Mouse (Mus musculus) hindbrain, embryonic 16.5 days (tissue): ENCODE measurements around the gene Dynll2. TPM values are rescaled to one million over a fixed set of nuclear protein-coding genes. Genes with fewer than 3 reads are reported as not detected.

Experiments
- ATAC-seq: fragments of 200-750 bp; cut with Nextera tagmentation; 2 replicates; pipeline ENCODE4 v1.8.0; 2017; ENCODE audit warnings: moderate TSS enrichment, moderate library complexity
- H3K27ac ChIP-seq: fragments of 300-500 bp; sonication (generic); 2 replicates; pipeline ENCODE4 v1.5.1; 2014; ENCODE audit warnings: low read depth, mild to moderate bottlenecking, control low read depth, low read length, moderate library complexity
- H3K27me3 ChIP-seq: fragments of 300-500 bp; sonication (generic); replicated peaks from 2 replicates; pipeline ENCODE4 v1.6.1; 2014; ENCODE audit warnings: low read length; ENCODE audit not compliant: control insufficient read depth, insufficient read depth
- H3K36me3 ChIP-seq: fragments of 300-500 bp; sonication (generic); 2 replicates; pipeline ENCODE4 v1.6.1; 2014; ENCODE audit warnings: mild to moderate bottlenecking, low read length, moderate library complexity, mixed read lengths; ENCODE audit not compliant: control insufficient read depth, insufficient read depth
- H3K4me1 ChIP-seq: fragments of 300-500 bp; sonication (generic); 2 replicates; pipeline ENCODE4 v1.6.1; 2014; ENCODE audit warnings: low read depth, low read length; ENCODE audit not compliant: control insufficient read depth, insufficient read depth
- H3K4me2 ChIP-seq: fragments of 300-500 bp; sonication (generic); 2 replicates; pipeline ENCODE4 v1.6.1; 2014; ENCODE audit warnings: mild to moderate bottlenecking, low read length, control low read depth, moderate library complexity
- H3K4me3 ChIP-seq: fragments of 300-500 bp; sonication (generic); 2 replicates; pipeline ENCODE4 v1.5.1; 2014; ENCODE audit warnings: mild to moderate bottlenecking, low read length, control low read depth, moderate library complexity
- H3K9ac ChIP-seq: fragments of 300-500 bp; sonication (generic); 2 replicates; pipeline ENCODE4 v1.6.1; 2014; ENCODE audit warnings: low read depth, mild to moderate bottlenecking, control low read depth, low read length, moderate library complexity
- H3K9me3 ChIP-seq: fragments of 300-500 bp; sonication (generic); 2 replicates; pipeline ENCODE4 v1.6.1; 2014; ENCODE audit warnings: mild to moderate bottlenecking, low read length, moderate library complexity; ENCODE audit not compliant: control insufficient read depth
- WGBS: fragments of 180-500 bp; shearing (Covaris S2); extraction: QIAGEN DNeasy Blood & Tissue Kit; methylation state at CpG from one replicate; pipeline ENCODE4 v1.1.7; 2014; 5-methylcytosine and 5-hydroxymethylcytosine counted together
- polyA plus RNA-seq: library from polyadenylated mRNA; unstranded; fragments of >200 nt; fragmentation: Nextera tagmentation; extraction: Ambion mirVana; gene quantifications from 2 replicates; pipeline ENCODE4 v1.2.1, GENCODE M21; 2015

The Dynll2 gene
- polyA plus RNA-seq, 1 experiment from 2014 or later = 54.5 TPM

GRCm38 (mm10) chr11:88015795-88016194 lies 28.5 kb upstream of the Dynll2 start:
- Histone ChIP-seq H3K4me2 (no peak overlapping the region), H3K9ac (no peak overlapping the region), H3K36me3 (no peaks in the 10 kb centered on the region), H3K4me3 (no peak overlapping the region), H3K27me3 (no peaks in the 10 kb centered on the region), H3K4me1 (no peaks in the 10 kb centered on the region), H3K27ac (no peak overlapping the region), H3K9me3 (no peaks in the 10 kb centered on the region)
- no peak for ATAC-seq
- WGBS = 79% methylated on average over 6 of the region's 6 CpGs

DNA sequence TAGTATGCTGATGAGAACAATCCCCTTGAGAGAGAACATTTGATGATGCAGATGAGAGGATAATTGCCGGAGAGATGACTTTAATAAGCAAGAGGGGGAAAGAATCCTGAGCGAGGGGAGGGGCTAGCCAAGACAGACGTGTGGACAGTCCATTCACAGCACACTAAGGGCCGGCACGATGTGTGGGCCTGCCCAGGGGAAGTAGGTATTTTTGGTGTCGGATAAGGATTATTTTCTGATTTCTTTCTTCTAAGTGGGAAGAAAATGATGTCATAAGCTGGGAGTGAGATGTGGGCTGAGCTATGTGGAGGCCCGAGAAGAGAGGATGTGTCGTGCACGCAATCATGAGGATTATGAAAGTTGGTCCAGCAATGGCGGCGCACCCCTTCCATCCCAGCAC lies 27.8 kb upstream of the Dynll2 start:
- no peak overlapping the region for H3K4me2 ChIP-seq
- H3K9me3 ChIP-seq = no peaks in the 10 kb centered on the region
- WGBS = 72% methylated on average over 11 of the region's 11 CpGs
- peaks cover under 1% of the 10 kb centered on the region for H3K4me1 ChIP-seq
- peak; percentile 45; the same call in 1 of the 2 replicates for ATAC-seq
- no peaks in the 10 kb centered on the region for H3K27me3 ChIP-seq
- H3K27ac ChIP-seq = no peak overlapping the region
- no peak overlapping the region for H3K9ac ChIP-seq
- no peak overlapping the region for H3K4me3 ChIP-seq
- H3K36me3 ChIP-seq = no peaks in the 10 kb centered on the region

DNA sequence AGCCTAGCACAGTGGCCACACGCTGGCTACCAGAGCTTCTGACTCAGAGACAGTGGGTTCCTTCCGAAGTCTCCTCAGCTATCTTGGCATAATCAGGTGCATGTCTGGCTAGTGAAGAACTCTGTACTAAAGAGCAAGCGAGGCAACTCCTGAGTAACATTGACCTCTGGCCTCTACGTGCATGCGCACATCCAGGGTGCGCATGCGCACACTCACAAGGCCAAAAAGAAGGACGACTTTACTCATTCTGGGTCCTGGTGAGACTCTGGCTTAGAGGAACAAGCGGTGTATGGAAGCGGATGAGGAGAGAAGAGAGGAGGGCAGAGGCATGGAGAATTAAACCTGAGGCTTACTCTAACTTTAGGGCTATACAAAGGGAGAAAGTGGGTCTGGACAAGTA lies 26.3 kb upstream of the Dynll2 start:
- 91% methylated on average over 10 of the region's 10 CpGs for WGBS

GRCm38 (mm10) chr11:88012621-88013244 lies 25.4 kb upstream of the Dynll2 start:
- no peak overlapping the region for H3K4me3 ChIP-seq
- peaks cover 10% of the 10 kb centered on the region for H3K4me1 ChIP-seq
- no peaks in the 10 kb centered on the region for H3K9me3 ChIP-seq
- no peak for ATAC-seq
- no peaks in the 10 kb centered on the region for H3K36me3 ChIP-seq
- 94% methylated on average over 11 of the region's 11 CpGs for WGBS
- no peak overlapping the region for H3K9ac ChIP-seq
- H3K27ac ChIP-seq = no peak overlapping the region
- H3K4me2 ChIP-seq = no peak overlapping the region
- no peaks in the 10 kb centered on the region for H3K27me3 ChIP-seq

More for the DNA sequence above, 26.3 kb upstream of the Dynll2 start:
- Histone ChIP-seq H3K9me3 (no peaks in the 10 kb centered on the region), H3K9ac (no peak overlapping the region), H3K4me2 (no peak overlapping the region), H3K36me3 (no peaks in the 10 kb centered on the region), H3K4me3 (no peak overlapping the region), H3K27ac (no peak overlapping the region), H3K4me1 (peaks cover 10% of the 10 kb centered on the region), H3K27me3 (no peaks in the 10 kb centered on the region)
- no peak for ATAC-seq

- Histone ChIP-seq H3K27ac (no peak overlapping the region), H3K36me3 (no peaks in the 10 kb centered on the region), H3K4me1 (peaks cover 10% of the 10 kb centered on the region), H3K27me3 (no peaks in the 10 kb centered on the region), H3K9ac (no peak overlapping the region), H3K4me2 (no peak overlapping the region), H3K4me3 (no peak overlapping the region), H3K9me3 (no peaks in the 10 kb centered on the region)
- 91% methylated on average over 7 of the region's 7 CpGs for WGBS
- no peak for ATAC-seq
These were observed 24.6 kb upstream of the Dynll2 start for GRCm38 (mm10) chr11:88011914-88012419.

GRCm38 (mm10) chr11:88011208-88011913 lies 24.0 kb upstream of the Dynll2 start:
- no peak for ATAC-seq
- Histone ChIP-seq H3K4me2 (no peak overlapping the region), H3K27me3 (no peaks in the 10 kb centered on the region), H3K27ac (no peak overlapping the region), H3K4me3 (no peak overlapping the region), H3K9ac (no peak overlapping the region), H3K4me1 (peaks cover 10% of the 10 kb centered on the region), H3K36me3 (no peaks in the 10 kb centered on the region), H3K9me3 (no peaks in the 10 kb centered on the region)
- 70% methylated on average over 11 of the region's 11 CpGs for WGBS

- no peaks in the 10 kb centered on the region for H3K9me3 ChIP-seq
- WGBS = 16% methylated on average over 16 of the region's 16 CpGs
- peak; percentile 80 for ATAC-seq
- no peaks in the 10 kb centered on the region for H3K27me3 ChIP-seq
- H3K4me1 ChIP-seq = peaks cover 10% of the 10 kb centered on the region
- peak overlapping the region; percentile 52 for H3K9ac ChIP-seq
- H3K4me3 ChIP-seq = peak overlapping the region; percentile 20; the same call in 1 of the 2 replicates
- H3K4me2 ChIP-seq = peak overlapping the region; percentile 52
- H3K36me3 ChIP-seq = no peaks in the 10 kb centered on the region
- peak overlapping the region; percentile 68 for H3K27ac ChIP-seq
These were observed 22.3 kb upstream of the Dynll2 start for GRCm38 (mm10) chr11:88009542-88010190.

DNA sequence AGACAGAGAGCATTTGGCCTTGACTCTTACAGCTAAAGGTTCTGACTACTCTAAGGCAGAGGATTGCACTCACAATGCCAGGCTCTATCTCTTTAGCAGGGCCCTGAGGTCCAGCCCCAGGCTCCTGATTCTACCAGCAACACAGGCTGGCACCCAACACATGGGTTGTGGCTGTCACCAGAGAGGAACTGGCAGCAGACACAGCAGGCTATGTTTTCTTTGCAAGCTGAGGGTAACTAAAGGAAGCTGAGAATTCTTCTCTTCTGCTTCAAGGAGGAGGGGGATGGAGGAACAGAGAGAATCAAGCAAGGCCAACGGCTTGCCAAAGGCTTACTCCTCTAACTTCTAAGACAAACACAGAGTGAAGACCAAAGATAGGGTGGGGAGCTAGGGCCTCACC lies 21.3 kb upstream of the Dynll2 start:
- peaks cover 10% of the 10 kb centered on the region for H3K4me1 ChIP-seq
- no peaks in the 10 kb centered on the region for H3K9me3 ChIP-seq
- H3K27ac ChIP-seq = no peak overlapping the region
- ATAC-seq = no peak
- WGBS = 83% methylated on average over 1 of the region's 1 CpGs
- no peaks in the 10 kb centered on the region for H3K27me3 ChIP-seq
- H3K36me3 ChIP-seq = no peaks in the 10 kb centered on the region
- H3K9ac ChIP-seq = no peak overlapping the region
- H3K4me3 ChIP-seq = no peak overlapping the region
- no peak overlapping the region for H3K4me2 ChIP-seq

DNA sequence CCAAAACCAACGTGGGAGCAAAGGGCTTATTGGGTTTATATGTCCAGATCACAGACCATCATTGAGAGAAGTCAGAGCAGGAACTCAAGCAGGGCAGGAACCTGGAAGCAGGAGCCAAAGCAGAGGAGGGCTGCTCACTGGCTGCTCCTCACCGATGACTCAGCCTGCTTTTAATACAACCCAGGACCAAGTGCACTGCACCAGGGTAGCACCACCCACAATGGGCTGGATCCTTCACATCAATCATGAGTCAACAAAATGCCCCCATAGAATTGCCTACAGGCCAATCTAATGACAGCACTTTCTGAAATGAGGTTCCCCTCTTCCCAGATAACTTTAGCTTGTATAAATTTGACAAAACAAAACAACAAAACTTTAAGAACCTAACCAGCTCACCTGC lies 16.8 kb upstream of the Dynll2 start:
- Histone ChIP-seq H3K4me3 (no peak overlapping the region), H3K36me3 (no peaks in the 10 kb centered on the region), H3K27me3 (no peaks in the 10 kb centered on the region), H3K9ac (no peak overlapping the region), H3K9me3 (no peaks in the 10 kb centered on the region), H3K4me1 (no peaks in the 10 kb centered on the region), H3K27ac (no peak overlapping the region), H3K4me2 (no peak overlapping the region)
- WGBS = 51% methylated on average over 2 of the region's 2 CpGs
- ATAC-seq = no peak
